Mouse (Mus musculus) brain, embryonic 14.5 days (tissue): ENCODE measurements around the gene Anks1b.

Experiments
- CTCF ChIP-seq: fragments of 200-500 bp; IDR thresholded peaks from 2 replicates; pipeline ENCODE4 v1.5.1; 2012; ENCODE audit warnings: inconsistent platforms, mild to moderate bottlenecking, moderate library complexity, borderline replicate concordance; ENCODE audit not compliant: insufficient read depth, insufficient read length; ENCODE audit errors: extremely low read depth
- POLR2A ChIP-seq: fragments of 200-500 bp; IDR thresholded peaks from 2 replicates; pipeline ENCODE4 v1.6.1; 2012; ENCODE audit warnings: mild to moderate bottlenecking, inconsistent platforms, borderline replicate concordance; ENCODE audit not compliant: poor library complexity, insufficient read depth, insufficient read length, severe bottlenecking; ENCODE audit errors: extremely low read depth

- TF ChIP-seq POLR2A (no peak), CTCF (no peak)
These were observed 22.4 kb upstream of the Anks1b start for GRCm38 (mm10) chr10:89850951-89851350.
